ENCODE assay signal across 19 mouse cellular contexts in the genomic region with DNA sequence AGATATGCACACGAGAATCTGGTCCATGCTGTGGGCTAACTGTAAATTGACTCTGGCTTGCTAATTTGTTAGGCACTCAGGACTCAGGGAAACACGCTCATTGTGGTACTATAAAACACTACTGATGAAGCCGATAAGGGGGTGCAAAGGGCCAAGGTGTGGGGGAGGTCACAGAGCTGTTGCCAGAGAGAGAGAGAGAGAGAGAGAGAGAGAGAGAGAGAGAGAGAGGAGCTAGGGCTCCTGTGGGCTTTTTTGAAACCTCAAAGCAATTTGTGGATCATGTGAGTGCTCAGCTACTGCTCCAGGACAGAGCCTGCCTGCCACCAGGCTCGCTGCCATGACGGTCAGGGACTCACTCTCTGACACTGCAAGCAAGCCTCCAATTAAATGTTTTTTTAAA. TPM values are rescaled to one million over a fixed set of nuclear protein-coding genes. Genes with fewer than 3 reads are reported as not detected.
DNase-seq lines count a peak whose midpoint lies in the region; ATAC-seq and TF ChIP-seq lines count a peak whose summit lies in the region.
"Had no signal": no experiment of that assay in that cellular context is flagged by ENCODE, and none has a peak within 500 bp of the region (broad histone marks: within the 10 kb centered on the region; RNA-seq: fewer than 3 reads in every experiment).

No protein-coding gene starts in this region.

- peak overlapping the region; percentile 38; the same call in 1 of the 2 replicates for H3K9ac ChIP-seq in ES-E14 (ENCODE audit: insufficient read depth, low read depth, low read length, poor library complexity, severe bottlenecking)
- H3K9ac ChIP-seq in liver, embryonic 14.5 days (replicated peaks), result no peak overlapping the region
- H3K9ac ChIP-seq: embryonic facial prominence, embryonic 13.5 days; limb, embryonic 13.5 days had no signal

- TF ChIP-seq EP300 in liver, embryonic 14.5 days (IDR thresholded peaks at IDR 0.05; ENCODE audit: low read depth), result no peak

- no peaks in the 10 kb centered on the region for H3K27me3 ChIP-seq in liver, embryonic 14.5 days (ENCODE audit: control insufficient read depth, insufficient read depth, low read length)
- H3K27me3 ChIP-seq: embryonic facial prominence, embryonic 13.5 days; limb, embryonic 13.5 days had no signal

- no peak for TF ChIP-seq CTCF in liver, embryonic 14.5 days (IDR thresholded peaks at IDR 0.05; ENCODE audit: low read depth)

- in situ Hi-C loops in ES-E14 (cut with MboI; ENCODE audit: low sequenced_read_pairs in 2 of 2, unreplicated experiment in 2 of 2), result no loop called here

- peak overlapping the region; percentile 31 for H3K4me2 ChIP-seq in liver, embryonic 14.5 days (ENCODE audit: low read depth)
- H3K4me2 ChIP-seq: embryonic facial prominence, embryonic 13.5 days; heart, embryonic 11.5 days; limb, embryonic 13.5 days had no signal

- peaks cover 4 to 21% of the 10 kb centered on the region in 2 experiments; a peak in 3 of 4 replicates for H3K4me1 ChIP-seq in ES-E14 (ENCODE audit: control insufficient read depth in 2 of 2, insufficient read depth in 2 of 2, low read length in 2 of 2, poor library complexity in 1 of 2)
- H3K4me1 ChIP-seq in liver, embryonic 14.5 days (replicated peaks; ENCODE audit: control insufficient read depth in 2 of 2, insufficient read depth in 2 of 2, low read length in 1 of 2), result peaks cover 0 to 32% of the 10 kb centered on the region in 2 experiments
- H3K4me1 ChIP-seq: embryonic facial prominence, embryonic 13.5 days; forebrain, embryonic 10.5 days had no signal

- H3K4me3 ChIP-seq in ES-E14 (ENCODE audit: insufficient read depth in 1 of 2, low read depth in 1 of 2, low read length in 2 of 2, poor library complexity in 1 of 2, severe bottlenecking in 1 of 2), result no peak overlapping the region
- no peak overlapping the region for H3K4me3 ChIP-seq in liver, embryonic 14.5 days (ENCODE audit: insufficient read depth in 1 of 2, low read depth in 2 of 2, low read length in 2 of 2)
- H3K4me3 ChIP-seq: embryonic facial prominence, embryonic 13.5 days; forebrain, embryonic 10.5 days; limb, embryonic 13.5 days had no signal

- no peak for ATAC-seq in liver, embryonic 14.5 days (ENCODE audit: insufficient read depth)
- ATAC-seq: hindbrain, embryonic 16.5 days had no signal

- H3K27ac ChIP-seq in ES-E14 (ENCODE audit: insufficient read depth, low read depth, low read length, poor library complexity, severe bottlenecking), result peak overlapping the region; percentile 24; the same call in 1 of the 2 replicates
- H3K27ac ChIP-seq in liver, embryonic 14.5 days, result no peak overlapping the region
- H3K27ac ChIP-seq: forebrain, embryonic 10.5 days; limb, embryonic 13.5 days had no signal

- DNase-seq in gastrocnemius, adult 18-20 months (ENCODE audit: low spot score), result peak; percentile 27
- no peak for DNase-seq in gastrocnemius, postnatal 10 days
- DNase-seq in ES-E14 (ENCODE audit: low read depth, low spot score) (no peak), adipocyte (ENCODE audit: low spot score) (peak; percentile 69)
- DNase-seq in liver, embryonic 14.5 days (ENCODE audit: low read depth in 3 of 3, low spot score in 3 of 3), result no peak
- no peak for DNase-seq in embryo, embryonic 9.5 days (ENCODE audit: extremely low spot score)
- no peak for DNase-seq in natural killer cell, adult 2 months (ENCODE audit: low spot score in 2 of 2)
- DNase-seq: B cell, adult 2 months; cerebellum, adult 11-12 months; cerebellum, postnatal 36 days; heart, postnatal 36 days; kidney, adult 8-10 months; kidney, postnatal 4 days; midbrain, embryonic 14.5 days had no signal

- no peaks in the 10 kb centered on the region for H3K9me3 ChIP-seq in ES-E14 (ENCODE audit: control insufficient read depth, insufficient read depth, low read depth, low read length)
- H3K9me3 ChIP-seq in liver, embryonic 14.5 days (ENCODE audit: control insufficient read depth, low read length), result no peaks in the 10 kb centered on the region
- H3K9me3 ChIP-seq: embryonic facial prominence, embryonic 13.5 days; forebrain, embryonic 10.5 days; limb, embryonic 13.5 days had no signal

- 39% methylated on average over 5 of the region's 5 CpGs for WGBS in liver, embryonic 14.5 days (ENCODE audit: insufficient replicate concordance)

- no peaks in the 10 kb centered on the region for H3K36me3 ChIP-seq in ES-E14 (ENCODE audit: control insufficient read depth, insufficient read depth, low read length, poor library complexity, severe bottlenecking)
- H3K36me3 ChIP-seq in liver, embryonic 14.5 days (replicated peaks; ENCODE audit: control insufficient read depth, insufficient read depth, low read depth), result no peaks in the 10 kb centered on the region
- H3K36me3 ChIP-seq: embryonic facial prominence, embryonic 13.5 days; forebrain, embryonic 10.5 days; limb, embryonic 13.5 days had no signal

TF ChIP-seq in ES-E14, 5 proteins besides CTCF, POLR2A, EP300 and RAD21:
- TF ChIP-seq CHD2 (IDR thresholded peaks at IDR 0.05; ENCODE audit: low read depth, low read length) (no peak), ZC3H11A (IDR thresholded peaks at IDR 0.05; ENCODE audit: borderline replicate concordance, low read depth, low read length) (no peak), ZNF384 (IDR thresholded peaks at IDR 0.05; ENCODE audit: low read depth, low read length) (no peak), HCFC1 (IDR thresholded peaks at IDR 0.05; ENCODE audit: borderline replicate concordance, insufficient read depth, low read length) (no peak), MAFK (IDR thresholded peaks at IDR 0.05; ENCODE audit: insufficient read depth, low read depth, low read length) (no peak)

RNA-seq across cellular contexts. Expression of gene Nrbf2, which starts 13.8 kb away (rescaled TPM):
- total RNA-seq in gastrocnemius, adult 18-20 months (2021), result 10 to 100 TPM; 13.7 to 14.6 TPM
- total RNA-seq in gastrocnemius, postnatal 10 days (2021), result 10 to 100 TPM in 1 of 2 experiments, 1 to 10 TPM in 1; 9.3 to 10.1 TPM
- 12.9 and 15.3 TPM in 2 replicates for total RNA-seq in ES-E14 (2012; rRNA removed)
- 3.4 and 5.5 TPM in 2 replicates for polyA plus RNA-seq in liver, embryonic 14.5 days (2012; rRNA removed)
- 15.0 and 15.5 TPM in 2 replicates for polyA plus RNA-seq in liver, embryonic 14.5 days (2014; fragmentation: Nextera tagmentation; extraction: Ambion mirVana)

Comparison
In these comparisons a context has a peak if more than half of its experiments do, and no peak if none do; other contexts are left out.
1. DNase-seq: peak in gastrocnemius, adult 18-20 months (single experiment) and adipocyte (single experiment); none in gastrocnemius, postnatal 10 days (single experiment), ES-E14 (single experiment), liver, embryonic 14.5 days (0 of 3), embryo, embryonic 9.5 days (single experiment) and natural killer cell, adult 2 months (0 of 2).